Mouse (Mus musculus) right cerebral cortex, postnatal 10 days (tissue): Measurements from ENCODE around the gene Zfp81.
"Not testable (repeated sequence)": the region's sequence is repeated elsewhere in the genome, so short reads cannot be mapped to it uniquely, and the experiment has no call there.

Experiments
- DNase-seq, 2 experiments: peaks; one replicate each; pipeline ENCODE4 v3.0.0; 2021; ENCODE audit warnings: low spot score in 2 of 2

Gene Zfp81

DNA sequence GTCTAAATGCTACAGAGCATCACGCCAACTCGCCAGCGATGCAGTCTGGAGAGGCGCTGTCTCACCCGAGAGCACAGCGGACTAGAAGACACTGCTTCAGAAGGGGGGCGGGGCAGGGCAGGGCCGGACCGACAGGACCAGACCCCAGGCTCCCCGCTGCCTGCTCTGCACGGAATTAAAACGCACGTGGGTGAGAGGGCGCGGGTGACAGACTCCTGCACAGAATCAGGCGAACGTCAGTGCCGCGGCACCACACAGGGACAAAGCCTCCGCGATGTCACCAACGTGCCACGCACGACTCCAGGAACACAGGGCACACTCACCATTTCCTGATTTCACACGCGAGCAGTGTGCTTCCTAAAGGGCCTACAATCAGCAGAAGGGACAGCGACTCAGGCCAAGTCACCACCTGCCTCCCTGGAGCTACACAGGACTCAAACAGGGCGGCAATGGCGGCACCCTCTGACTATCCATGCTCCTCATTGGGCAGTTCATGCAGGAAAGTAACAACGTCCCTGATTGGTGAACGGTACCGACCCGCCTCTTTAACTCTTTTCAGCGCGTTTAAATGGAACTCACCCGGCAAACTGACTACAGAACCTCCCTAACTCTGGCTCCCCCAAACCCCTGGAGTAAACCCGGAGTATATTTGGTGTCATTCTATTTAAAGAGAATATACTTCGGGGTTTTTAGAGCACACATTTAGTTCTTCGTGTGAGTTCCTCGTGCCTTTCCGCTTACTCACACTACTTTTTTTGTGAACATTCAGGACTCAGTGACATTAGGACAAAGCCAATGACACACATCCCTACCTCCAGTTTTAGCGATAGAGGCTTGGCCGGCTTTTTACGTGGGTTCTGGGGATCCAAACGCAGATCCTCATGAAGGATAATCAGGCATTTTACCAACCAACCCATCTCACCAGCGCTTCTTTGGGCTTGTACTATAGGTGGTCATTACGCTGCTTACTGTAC is at the start of gene Zfp81:
Zfp81 (minus strand) TSS at position 468 of the 974 bp plus-strand sequence.
- peak; percentile 93 to 96 for DNase-seq

GRCm38 (mm10) chr17:33394182-33395034 is 35.7 kb upstream of the Zfp81 start, which contains the start of gene Zfp101:
TSS of gene Zfp101 (minus strand) at chr17:33394641.
- peak; percentile 96 to 98 for DNase-seq

DNA sequence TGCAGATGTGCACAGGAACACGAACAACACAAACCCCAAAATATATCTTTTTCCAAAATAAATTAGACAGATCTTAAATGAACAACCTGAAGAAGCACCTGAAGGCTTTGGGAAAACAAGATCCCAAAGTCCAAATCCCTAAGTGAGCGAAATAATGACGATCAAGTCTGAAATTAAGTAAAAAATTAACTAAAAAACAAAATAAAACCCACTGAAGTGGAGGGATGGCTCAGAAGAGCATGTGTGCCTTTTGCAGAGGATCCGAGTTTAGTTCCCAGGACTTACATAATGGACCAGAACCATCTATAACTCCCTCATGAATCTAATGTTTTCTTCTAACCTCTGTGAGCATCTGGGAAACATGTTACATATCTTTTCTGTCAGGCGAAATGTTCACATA is 33.6 kb upstream of the Zfp81 start:
- DNase-seq = no peak

GRCm38 (mm10) chr17:33385705-33386104 is 27.0 kb upstream of the Zfp81 start:
- DNase-seq = no peak

DNA sequence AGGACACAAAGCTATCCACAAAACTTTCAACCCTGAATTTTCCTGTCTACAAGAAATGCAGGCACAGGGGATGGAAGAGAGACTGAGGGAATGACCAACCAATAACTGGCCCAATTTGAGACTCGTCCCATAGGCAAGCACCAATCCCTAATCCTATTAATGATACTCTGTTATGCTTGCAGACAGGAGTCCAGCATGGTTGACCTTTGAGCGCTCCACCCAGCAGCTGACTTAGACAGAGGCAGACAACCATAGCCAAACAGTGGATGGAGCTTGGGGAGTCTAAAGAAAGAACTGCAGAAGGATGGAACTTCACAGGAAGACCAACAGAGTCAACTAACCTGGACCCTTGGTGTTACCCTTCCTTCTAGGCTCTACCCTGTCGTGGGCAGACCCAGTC is 14.1 kb upstream of the Zfp81 start:
- DNase-seq = no peak

DNA sequence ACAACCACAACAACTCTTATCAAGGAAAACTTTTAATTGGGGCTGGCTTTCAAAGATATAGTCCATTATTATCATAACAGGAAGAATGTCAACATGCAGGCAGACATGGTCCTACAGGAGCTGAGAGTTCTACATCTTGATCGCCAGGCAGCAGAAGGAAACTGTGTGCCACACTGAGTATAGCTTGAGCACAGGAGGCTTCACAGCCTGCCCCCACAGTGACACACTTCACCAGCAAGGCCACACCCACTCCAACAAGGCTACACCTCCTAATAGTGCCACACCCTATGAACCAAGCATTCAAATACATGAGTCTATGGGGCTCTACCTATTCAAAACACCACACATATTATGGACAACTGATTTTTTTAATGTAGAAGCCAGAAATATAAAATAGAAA is 5.7 kb downstream of the Zfp81 start:
- DNase-seq = no peak

GRCm38 (mm10) chr17:33289876-33290149 is 68.9 kb downstream of the Zfp81 start:
- not testable (repeated sequence) for DNase-seq

DNA sequence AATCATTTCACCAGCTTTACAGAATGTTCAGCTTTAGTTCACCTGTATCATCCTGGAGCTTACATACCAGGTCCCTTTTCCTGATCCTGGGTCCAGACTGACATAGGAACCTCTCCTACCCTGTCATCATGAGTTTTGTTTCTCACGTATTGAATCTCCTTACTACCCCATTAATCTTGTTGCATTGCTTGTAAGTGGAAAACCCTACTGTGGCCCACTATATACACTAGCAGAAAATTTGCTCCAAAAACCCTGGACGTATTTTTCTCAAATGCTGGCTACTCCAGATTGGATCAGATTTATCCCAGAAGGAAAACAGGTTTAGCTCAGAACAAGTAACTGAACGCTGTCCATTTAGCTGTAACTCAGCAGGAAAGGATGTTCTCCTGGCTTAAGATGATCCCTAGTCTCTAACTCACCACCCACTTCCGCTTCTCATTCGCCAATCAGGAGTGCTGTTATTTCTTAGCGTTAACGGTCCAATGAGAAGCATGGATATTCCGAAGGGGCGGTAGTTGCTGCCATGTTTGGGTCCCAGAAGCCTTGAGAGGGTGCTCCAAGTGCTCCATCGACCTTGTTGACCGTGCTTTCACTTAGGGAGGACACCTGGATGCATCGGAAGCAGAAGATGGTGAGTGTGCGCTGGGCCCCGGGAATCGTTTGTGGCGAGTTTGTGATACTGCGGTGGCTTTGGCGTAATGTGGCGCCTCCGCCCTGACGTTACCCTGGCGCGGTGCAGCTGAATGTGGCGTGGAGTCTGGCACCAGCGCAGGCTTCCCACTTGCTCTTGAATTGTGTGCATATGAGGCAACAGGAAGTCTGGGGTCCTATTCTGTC is 69.4 kb downstream of the Zfp81 start, which contains the start of gene Zfp955b:
Zfp955b (plus strand) TSS at position 506 of the 837 bp plus-strand sequence.
- not testable (repeated sequence) for DNase-seq
